Mouse (Mus musculus) kidney, adult 2 months (tissue): ENCODE results near the gene Lrrc30.

ENCODE experiments used
- CTCF ChIP-seq: fragments of 200-500 bp; conservative IDR thresholded peaks from 2 replicates; pipeline ENCODE4 v1.5.1; 2011; ENCODE audit warnings: low read depth, mild to moderate bottlenecking, control low read depth, low read length, moderate library complexity, mixed read lengths; ENCODE audit not compliant: insufficient read depth, insufficient read length
- POLR2A ChIP-seq: fragments of 200-500 bp; IDR thresholded peaks from one replicate; pipeline ENCODE4 v1.6.1; 2011; ENCODE audit warnings: low read depth, low read length, control low read depth

DNA sequence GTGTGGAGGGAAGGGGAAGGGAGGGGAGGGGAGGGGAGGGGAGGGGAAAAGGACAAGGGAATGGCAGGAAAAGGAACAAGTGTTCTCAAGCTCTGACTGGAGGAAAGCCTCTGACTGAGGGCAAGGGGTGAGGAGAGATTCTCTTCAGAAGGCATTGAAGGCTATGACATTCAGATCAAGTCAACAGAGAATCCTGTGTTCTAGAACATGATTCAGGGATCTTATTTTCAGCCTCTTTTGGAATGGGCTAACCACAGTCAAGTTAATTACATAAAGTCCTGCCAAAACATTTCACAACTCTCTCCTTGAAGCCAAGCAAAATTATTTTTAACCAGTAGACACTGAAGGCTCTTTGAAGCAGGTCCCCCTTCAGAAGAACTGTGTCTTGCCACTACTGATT lies 9.1 kb upstream of the Lrrc30 start:
- TF ChIP-seq CTCF (no peak), POLR2A (no peak)
